Mouse (Mus musculus) forelimb bud, embryonic 11.5 days (tissue): ENCODE data around the gene Atp7b.

Experiments used
- DNase-seq: peaks from one replicate; pipeline ENCODE4 v3.0.0-alpha.2; 2012; ENCODE audit warnings: low read depth, low spot score

The Atp7b gene

DNA sequence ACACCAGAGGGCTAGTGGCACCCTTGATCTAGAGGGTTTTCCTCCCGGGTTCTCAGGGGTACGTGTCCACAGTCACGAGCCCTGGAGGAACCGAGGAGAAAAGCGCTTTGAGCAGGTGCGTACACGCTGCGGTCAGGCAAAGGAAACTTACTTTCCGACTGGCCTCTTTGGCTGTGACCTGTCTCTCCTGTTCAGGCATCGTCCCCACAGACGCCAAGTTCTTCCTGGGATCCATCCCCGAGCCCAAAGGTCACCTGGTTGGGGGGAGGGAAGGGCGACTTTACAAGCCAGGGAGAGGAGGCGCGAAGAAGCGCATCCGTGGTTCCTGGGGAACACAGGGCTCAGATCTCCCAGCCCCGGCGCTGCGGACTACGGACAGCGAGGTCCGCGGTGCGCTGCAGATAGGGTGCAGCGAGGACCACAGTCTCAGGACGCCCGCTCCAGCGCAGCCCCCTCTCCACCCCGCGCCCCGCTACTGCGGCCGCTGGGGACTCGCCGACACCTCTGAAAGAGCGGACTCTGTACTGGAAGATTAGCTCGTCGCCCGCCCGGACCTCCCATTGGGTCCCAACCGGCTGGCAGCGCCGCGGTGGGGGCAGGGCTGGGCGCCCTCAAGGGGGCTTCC, at the start of gene Atp7b:
Gene Atp7b (minus strand): TSS at position 485 of the 625 bp plus-strand sequence.
- peak; percentile 19 for DNase-seq

DNA sequence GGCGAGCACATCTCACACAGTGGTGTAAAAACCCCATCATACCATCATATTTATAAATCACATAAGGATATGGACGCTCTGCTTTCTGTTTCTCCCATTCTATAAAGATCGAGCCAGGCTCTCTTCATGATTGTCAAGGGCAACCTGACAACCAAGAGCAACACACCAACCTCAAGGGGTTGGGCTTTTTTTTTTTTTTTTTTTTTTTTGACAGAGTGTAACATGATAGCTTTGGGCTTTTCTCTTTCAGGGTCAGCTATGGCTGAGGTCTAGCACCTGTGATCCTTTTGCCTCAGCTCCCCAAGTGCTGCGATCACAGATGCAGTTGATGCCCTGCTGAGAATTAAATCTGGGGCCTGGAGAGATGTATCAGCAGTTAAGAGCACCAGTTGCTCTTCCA, 46.9 kb upstream of the Atp7b start:
- no peak for DNase-seq

DNA sequence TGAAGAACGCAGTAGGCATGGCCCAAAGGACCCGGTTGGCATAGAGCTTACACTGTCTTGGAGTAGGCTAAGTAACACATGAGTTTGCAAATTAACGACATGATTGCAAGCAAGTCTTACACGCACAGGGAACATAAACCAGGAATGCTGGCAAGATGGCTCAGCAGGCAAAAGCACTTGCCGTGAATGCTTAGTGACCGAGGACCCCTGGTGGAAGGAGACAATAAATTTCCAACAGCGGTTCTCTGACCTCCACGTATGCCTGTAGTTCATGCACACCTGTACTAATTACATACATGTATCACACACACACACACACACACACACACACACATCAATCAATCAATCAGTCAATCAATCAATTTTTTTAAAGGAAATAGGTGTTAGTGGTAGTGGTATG, 31.5 kb upstream of the Atp7b start:
- peak; percentile 32 for DNase-seq

DNA sequence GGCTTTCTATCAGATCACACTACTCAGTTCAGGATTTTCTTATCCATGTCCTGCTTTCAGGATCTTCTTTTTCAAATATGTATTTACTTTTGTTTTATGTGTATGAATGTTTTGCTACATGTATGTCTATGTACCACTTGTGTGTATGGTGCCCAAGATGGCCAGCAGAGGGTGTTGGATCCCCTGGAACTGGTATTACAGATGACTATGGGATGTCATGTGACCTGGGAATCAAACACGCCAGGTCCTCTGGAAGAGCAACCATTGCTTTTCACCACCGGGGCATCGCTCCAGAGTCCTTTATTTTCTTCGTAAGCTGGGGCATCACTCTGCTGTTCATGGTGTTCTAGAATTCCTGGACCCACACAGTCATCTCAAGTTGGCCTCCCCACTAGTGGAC, 29.1 kb upstream of the Atp7b start:
- no peak for DNase-seq

DNA sequence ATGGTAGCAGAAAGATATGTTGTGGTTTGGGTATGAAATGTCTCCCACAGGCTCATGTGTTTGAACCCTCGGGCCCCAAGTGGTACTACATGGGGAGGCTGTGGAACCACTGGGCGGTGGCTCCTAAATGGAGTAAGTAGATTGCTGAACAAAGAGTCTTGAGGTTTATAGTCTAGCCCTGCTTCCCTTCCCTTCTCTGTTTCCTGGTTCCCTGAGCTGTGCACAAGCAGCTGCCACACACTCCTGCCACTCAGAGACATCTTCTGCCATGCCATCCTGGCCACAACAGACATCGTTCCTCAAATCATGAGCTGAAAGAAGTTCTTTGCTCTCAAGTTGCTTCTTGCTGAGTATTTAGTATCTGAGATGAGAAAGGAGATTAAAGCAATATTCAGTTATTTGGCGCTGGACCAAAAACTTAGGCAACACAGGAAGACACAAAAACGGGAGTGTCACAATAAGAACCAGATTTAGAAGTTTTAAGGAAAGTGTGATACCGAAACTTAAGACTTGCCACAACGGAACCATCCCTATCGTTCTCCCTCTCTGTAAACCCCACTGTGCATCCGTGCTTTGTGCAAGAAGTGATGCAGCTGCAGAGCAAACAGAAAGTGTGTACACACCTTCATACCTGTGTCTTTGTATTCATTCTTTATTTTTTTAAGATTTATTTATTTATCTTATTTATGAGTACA, 19.4 kb upstream of the Atp7b start:
- no peak for DNase-seq

DNA sequence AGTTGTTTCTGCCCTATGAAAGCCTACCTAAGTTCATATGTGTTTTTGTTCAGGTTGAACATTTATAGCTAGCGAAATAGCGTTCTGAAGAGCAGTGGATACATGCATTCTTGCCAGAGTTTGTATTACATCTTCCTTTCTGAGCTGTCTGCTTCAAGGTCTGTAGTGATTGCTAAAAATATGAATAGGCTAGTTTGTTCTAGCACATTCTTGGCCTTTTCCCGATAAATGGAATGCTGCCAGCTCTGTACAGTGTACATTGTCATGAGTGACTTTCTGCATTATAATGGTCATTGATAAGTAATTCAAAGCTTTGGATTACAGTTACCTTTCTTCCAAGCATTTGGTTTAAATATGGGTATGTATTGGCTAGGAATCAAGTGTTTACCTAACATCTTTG, 1.0 kb upstream of the Atp7b start:
- no peak for DNase-seq

DNA sequence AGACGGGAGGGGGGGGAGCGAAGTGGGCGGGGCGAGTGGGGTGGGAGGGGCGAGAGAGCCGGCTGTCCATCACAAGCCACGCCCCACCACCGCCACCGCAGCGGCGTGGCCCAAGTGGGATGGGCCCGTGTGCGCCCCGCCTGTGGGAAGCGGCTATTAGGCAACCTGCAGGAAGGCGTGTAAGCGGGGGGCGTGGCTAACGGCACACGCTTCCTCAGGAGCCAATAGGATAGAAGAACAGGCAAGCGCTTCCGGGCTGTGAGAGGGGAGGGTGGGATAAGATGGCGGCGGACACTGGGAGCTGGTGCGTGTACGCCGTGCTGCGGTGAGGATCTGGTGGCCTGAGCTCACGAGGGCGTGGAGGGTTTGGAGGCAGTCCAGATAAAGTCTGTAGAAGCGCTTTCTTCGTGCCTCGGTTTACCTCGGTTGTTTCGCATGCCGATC, 363 bp upstream of the Atp7b start, which contains the start of gene Alg11:
Gene Alg11 (plus strand): TSS at position 276 of the 444 bp plus-strand sequence.
- peak; percentile 97 for DNase-seq

DNA sequence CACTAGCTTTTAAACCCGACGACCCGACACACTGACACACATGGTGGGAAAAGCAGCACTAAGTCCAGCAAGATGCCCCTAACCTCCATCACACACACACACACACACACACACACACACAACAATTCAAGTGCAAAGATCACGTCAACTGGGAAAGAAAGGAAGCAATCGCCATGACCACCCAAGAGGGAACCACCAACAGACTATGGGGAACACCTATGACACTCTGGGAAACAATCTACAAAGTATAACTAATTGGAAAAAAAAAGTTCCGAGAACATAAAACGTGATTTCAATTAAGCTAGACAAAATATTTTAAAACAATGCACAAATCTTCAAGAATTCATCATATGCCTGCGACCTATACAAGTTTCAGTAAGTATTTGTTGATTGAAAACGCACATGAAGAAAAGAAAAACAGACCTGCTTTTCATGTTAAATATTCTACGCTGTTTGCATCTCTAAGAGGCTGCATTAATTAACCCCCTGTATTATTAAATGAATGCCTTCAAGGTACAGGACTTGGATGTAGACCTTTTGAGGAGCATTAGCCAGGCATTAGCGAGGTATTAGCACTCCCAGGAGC, 859 bp downstream of the Atp7b start:
- DNase-seq = no peak

DNA sequence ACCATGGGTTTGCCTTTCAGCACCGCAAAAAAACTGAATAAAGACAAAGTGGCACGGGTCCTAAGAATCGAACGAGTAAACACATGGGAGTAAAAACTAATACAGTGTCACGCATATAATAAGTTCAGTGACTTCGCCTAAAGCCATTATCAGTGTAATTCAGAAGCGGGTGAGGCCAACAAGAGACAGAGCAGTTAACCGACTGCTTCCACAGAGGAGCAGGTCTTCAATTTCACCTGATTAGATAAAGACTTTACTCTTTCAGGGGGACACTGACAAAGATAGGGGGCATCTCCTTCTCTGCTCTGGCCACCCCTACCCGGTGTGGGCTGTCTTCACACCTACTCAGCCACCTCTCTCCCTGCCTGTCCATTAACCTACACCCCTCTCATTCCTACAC, 1.7 kb downstream of the Atp7b start:
- DNase-seq = no peak

DNA sequence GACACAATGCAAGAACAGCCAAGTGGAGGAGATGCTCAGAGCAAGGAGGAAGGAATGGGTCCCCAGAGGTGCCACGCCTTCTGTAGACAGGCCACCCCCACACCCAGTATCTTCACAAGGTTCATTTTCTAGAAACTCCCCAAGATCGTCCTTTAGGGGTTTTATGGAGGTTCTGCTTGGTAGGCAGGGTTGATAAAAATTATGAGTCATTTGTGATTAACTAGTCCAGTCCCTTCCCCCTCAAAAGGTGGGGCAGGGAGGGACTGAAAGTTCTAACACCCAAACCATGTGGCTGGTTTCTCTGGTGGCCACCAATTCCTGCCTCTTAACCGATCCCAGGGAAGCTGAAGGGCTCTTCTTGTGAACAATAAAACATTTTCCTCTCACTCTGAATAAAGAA, 3.3 kb downstream of the Atp7b start:
- DNase-seq = no peak

DNA sequence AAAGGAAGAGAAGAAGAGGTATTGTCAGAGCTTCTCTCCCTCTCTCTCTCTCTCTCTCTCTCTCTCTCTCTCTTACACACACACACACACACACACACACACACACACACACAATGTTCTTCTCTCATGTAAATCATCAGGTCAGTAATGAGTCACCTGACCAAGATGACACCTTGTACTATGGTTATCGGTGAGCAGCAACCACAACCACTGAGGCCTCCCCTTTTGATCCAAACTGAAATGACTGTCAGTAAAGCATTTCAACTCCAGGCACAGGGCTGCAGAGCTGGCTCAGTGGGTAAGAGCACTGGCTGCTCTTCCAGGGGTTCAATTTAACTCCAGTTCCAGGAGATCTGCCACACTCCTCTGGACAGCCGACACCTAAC, 4.6 kb downstream of the Atp7b start:
- DNase-seq = no peak

DNA sequence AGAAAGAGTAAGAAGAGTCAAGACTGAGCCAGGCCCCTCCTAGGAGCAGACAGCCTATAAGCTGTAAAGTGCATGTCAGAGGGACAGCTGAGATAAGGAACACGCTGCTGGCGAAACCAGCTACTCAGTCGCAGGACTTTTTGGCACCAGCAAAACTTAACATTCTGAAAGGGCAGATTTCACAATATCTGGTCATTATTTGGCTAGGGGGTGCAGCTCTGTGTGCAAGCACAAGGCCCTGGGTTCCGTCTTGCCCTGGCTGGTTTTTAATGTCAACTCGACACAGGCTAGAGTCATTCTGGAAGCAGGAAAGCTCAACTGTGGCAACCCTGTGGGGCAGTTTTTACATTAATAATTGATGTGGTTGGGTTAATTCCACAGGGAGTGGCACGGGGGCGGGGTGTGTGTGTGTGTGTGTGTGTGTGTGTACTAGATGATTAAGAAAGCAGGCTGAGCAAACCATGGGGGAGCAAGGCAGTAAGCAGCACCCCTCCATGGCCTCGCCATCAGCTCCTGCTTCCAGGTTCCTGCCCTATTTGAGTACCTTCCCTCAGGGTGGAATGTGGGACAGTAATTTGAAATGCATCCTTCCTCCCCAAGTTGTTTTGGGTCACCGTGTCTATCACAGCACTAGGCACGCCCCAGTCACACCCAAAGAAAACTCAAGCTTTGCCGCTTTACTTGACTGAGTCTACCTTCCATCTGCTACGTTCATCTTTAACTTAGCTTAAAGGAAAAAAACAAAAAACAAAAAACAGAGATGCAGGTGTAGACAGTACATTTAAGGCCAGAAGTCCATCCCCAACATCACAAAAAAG, 5.2 kb downstream of the Atp7b start:
- no peak for DNase-seq

DNA sequence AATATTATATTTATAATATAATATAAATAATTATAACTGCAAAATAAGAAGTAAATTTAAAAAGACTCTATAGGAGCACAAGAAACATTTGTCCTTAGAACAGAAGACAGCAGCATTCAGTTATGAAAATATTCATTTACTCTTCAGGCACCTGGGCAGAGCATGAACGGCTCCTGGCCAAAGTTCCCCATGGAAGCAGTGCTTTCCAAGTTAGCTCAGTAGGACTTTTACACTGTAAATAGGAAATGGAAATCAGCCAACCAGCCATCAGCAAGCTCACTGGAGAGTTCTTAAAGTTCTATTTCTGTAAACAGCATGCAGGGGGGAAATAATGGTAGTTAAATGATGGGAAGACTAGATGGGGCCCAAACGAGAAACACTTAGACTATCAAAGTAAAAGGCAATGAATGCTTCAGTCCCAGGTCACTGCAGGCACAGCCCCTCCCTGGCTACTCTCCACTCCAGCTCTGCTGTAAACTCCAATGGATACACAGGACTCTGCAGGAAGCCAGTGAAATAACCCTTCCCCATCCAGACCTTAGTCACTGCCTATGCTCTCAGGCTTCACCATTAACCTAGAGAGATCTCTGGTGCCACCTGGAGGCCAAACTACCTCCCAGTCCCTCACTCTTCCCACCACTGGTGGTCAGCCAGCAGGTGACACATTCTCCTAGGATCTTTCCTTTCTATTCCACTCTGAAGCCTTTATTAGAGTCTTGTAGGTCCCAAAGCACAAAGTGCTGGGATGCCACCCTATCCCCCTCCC, 12.2 kb downstream of the Atp7b start:
- peak; percentile 40 for DNase-seq

DNA sequence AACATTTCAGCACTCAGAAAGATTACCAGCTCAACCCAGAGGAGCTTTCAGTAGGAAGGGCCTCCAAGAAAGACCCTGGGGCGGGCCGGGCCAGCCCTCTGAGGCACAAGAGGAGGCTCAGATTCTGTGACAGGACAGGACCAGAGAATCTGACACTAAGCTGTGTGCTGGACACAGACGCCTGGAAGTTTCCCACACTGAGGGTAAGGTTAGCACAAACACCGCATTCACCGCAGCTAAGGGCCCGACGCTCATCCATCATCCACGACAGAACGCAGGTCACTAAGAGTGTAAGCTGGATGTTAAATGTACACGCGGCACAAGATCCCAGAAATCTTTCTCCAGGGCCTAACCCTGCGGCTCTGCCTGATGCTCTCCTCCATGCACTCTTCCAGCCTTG, 16.4 kb downstream of the Atp7b start:
- DNase-seq = no peak

DNA sequence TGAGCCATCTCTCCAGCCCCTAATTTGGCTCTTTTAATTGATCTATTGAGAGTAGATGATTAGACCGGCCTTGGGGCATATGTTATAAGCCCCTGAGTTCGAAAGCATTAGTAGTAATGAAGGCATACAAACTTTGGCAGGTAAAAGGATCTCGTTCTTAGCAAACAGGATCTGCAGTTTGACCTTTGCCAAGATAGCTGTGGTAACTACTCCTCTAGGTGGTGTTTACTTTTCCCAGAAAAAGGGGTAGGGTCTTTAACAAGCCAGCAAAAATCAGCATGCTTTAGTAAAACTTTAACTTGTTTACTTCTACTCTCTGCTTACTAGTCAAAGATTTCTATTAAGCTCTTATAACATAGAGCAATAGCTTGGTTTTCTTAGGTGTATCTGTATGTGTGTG, 17.6 kb downstream of the Atp7b start:
- no peak for DNase-seq

DNA sequence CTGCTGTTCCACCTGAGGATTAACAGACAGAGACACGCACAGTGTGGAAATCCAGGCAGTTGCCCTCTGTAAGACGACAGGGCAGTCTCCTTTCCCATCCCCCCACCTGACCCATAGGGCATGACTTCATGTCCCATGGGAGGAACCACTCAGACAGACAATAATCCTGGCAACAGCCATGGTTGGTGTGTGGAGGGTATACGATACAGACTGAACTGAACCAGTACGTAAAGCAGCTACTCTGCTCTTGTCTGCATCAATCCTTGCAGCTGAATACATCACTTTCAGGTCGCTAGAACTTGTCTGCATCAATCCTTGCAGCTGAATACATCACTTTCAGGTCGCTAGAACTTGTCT, 20.0 kb downstream of the Atp7b start:
- DNase-seq = no peak

DNA sequence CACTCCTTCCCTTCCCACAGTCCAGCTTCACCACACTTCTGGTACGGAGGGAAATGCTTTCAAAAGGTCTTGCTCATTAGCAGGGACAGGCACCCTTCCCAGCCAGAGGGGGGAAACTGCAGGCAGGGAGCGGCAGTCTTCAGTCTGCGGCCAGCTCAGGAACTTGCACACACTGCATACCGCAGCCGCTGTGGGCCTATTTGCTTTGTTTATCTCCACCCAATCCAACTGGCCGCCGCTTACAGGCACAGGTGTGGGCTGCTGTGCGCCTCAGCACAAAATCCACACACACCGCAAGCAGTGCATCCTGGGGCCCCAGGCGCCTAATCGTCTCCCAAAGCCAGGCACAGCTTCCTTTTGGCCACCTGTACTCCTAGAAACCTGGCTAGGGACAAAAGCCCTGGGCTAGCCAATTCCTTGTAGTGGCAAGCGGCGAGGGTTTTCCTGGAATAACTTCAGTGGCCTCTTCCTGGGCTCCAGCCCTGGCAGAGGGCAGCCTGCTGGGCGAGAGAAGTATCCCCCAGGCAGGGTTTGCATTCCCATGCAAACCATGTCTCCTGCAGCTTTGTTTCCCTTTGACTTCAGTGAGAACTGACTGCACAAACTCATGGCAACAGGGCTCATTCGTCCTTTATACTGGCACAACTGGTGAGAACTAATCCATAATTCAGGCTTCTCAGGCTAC, 20.5 kb downstream of the Atp7b start:
- DNase-seq = no peak

DNA sequence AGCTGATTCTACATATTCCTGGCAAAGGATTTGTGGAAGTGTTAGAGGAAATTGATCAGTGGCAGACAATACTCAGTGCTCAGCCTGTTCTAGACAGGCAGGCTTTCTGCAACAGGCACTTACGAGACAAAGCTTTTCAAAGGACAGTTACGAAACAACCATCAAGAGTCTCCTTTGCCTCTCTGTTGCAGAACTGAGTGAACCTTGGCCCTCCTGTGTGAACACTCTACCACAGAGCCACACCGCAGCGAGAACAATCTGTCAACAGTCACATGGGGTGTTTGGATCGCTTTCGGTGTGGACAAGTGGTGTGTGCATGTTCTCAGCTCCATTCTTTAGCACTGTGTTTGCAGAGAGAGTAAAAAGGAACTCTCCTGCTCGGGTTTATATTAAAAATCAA, 23.1 kb downstream of the Atp7b start:
- DNase-seq = no peak

DNA sequence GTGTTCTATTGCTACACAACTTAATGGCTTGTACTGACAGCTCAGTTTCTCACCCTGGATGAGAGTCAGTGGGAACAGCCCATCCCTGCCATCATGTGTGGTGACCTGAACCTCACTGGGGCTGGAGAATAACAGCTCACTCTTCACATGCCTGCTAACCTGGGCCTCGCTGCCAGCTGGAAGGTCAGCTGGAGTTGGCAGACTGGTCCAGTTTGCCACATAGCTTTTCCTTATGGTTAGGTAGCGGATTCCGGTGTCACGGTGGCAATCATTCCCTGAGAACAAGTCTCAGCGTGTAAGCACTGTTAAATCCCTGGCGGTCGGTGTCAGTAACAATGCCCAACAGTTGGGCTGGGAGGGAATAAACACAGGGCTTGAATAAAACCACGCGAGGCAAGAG, 24.0 kb downstream of the Atp7b start:
- no peak for DNase-seq

DNA sequence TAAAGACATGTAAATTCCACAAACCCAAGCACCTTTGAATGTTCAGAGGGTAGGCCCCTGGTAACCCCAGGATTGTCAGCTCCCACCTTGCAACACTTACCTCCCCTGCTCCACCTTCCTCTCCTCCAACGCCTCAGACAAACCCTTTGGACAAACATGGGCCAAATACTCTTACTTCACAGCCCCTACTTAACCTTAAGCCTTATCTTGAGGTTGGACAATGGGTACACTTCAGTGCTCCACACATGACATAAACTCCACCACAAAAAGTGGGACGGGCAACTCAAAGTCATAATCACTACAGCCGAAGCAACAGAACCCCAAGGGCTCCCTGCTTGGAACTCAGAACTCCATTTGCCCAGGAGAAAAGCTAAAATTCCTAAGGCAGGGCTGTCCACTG, 29.1 kb downstream of the Atp7b start:
- DNase-seq = no peak

DNA sequence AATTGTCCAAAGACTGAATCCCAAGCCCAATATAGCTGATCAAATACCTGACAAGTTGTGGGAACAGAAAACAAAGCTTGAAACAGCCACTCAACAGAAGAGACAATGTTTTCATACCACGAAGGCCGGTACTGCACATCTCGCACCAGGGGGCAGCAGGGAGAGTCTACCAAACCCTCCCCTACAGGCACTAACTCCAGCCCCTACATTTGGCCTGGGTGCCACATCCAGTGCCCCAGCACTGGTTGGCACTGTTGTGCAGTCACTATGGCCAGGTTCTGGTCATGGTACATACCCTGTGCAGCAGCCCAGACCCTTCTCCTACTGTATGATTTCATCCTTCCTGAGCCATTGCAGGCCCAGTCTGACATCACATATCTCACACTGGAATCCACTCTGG, 31.1 kb downstream of the Atp7b start:
- DNase-seq = no peak
